Mouse (Mus musculus) gastrocnemius, adult 8-10 months (tissue): Measurements from ENCODE around the gene Mpp3. TPM values are rescaled to one million over a fixed set of nuclear protein-coding genes. Genes with fewer than 3 reads are reported as not detected.

Experiments used
- DNase-seq, 2 experiments: peaks; one replicate each; pipeline ENCODE4 v3.0.0; 2022; ENCODE audit warnings: low spot score in 2 of 2
- total RNA-seq, 4 experiments: library from RNA; stranded (reverse); gene quantifications; 2 replicates each; pipeline ENCODE4 v1.2.4; 2022

The Mpp3 gene
- total RNA-seq, 4 experiments from 2014 or later = 12.9 to 17.9 (median 15.7) TPM

GRCm38 (mm10) chr11:102040138-102040524 lies 11.9 kb upstream of the Mpp3 start:
- peak; percentile 70 to 78 for DNase-seq

- DNase-seq = no peak
These were observed 11.4 kb upstream of the Mpp3 start for GRCm38 (mm10) chr11:102039487-102040137.

GRCm38 (mm10) chr11:102037789-102038188 lies 9.5 kb upstream of the Mpp3 start:
- no peak for DNase-seq

- DNase-seq = no peak
These were observed 8.1 kb upstream of the Mpp3 start for GRCm38 (mm10) chr11:102036336-102036735.

- no peak for DNase-seq
These were observed 7.2 kb upstream of the Mpp3 start for GRCm38 (mm10) chr11:102035456-102035960.

GRCm38 (mm10) chr11:102034887-102035286 lies 6.6 kb upstream of the Mpp3 start:
- DNase-seq = no peak

GRCm38 (mm10) chr11:102033055-102033591 lies 4.9 kb upstream of the Mpp3 start:
- no peak for DNase-seq

GRCm38 (mm10) chr11:102031149-102031548 lies 2.9 kb upstream of the Mpp3 start:
- no peak for DNase-seq

- DNase-seq = no peak
These were observed 1.7 kb upstream of the Mpp3 start for GRCm38 (mm10) chr11:102029966-102030365.

- no peak for DNase-seq
These were observed 1.0 kb upstream of the Mpp3 start for GRCm38 (mm10) chr11:102029304-102029703.

- no peak for DNase-seq
These were observed 772 bp downstream of the Mpp3 start for GRCm38 (mm10) chr11:102027361-102028017.

GRCm38 (mm10) chr11:102026694-102027360 lies 1.4 kb downstream of the Mpp3 start:
- DNase-seq = peak; percentile 42 to 62

- no peak for DNase-seq
These were observed 2.1 kb downstream of the Mpp3 start for GRCm38 (mm10) chr11:102025991-102026660.

- no peak for DNase-seq
These were observed 2.9 kb downstream of the Mpp3 start for GRCm38 (mm10) chr11:102025354-102025753.

- DNase-seq = no peak
These were observed 3.4 kb downstream of the Mpp3 start for GRCm38 (mm10) chr11:102024875-102025274.

GRCm38 (mm10) chr11:102024084-102024758 lies 4.0 kb downstream of the Mpp3 start:
- peak; percentile 74 to 82 for DNase-seq

- no peak for DNase-seq
These were observed 4.9 kb downstream of the Mpp3 start for GRCm38 (mm10) chr11:102023406-102023805.

GRCm38 (mm10) chr11:102021196-102021595 lies 7.1 kb downstream of the Mpp3 start:
- no peak for DNase-seq

GRCm38 (mm10) chr11:102019736-102020135 lies 8.5 kb downstream of the Mpp3 start:
- no peak for DNase-seq

- DNase-seq = peak in 1 of 2 experiments; percentile 33
These were observed 12.1 kb downstream of the Mpp3 start for GRCm38 (mm10) chr11:102016136-102016535.

GRCm38 (mm10) chr11:102015472-102015871 lies 12.8 kb downstream of the Mpp3 start:
- DNase-seq = no peak
